Mouse (Mus musculus): ENCODE measurements at regions not wholly inside any gene's neighbourhood (a gene's known extent, or its start where the extent isn't known, plus 50 kb on each side); places are given as distances from the start of the nearest gene placed in this dataset.

GRCm38 (mm10) chr8:25389947-25390346 is 565.8 kb upstream of the Adam5 start:
- DNase-seq (ENCODE audit: low spot score), result no peak

GRCm38 (mm10) chr8:25389371-25389855 is 565.2 kb upstream of the Adam5 start:
- DNase-seq (ENCODE audit: low spot score), result peak; percentile 9

- peak; percentile 41 for DNase-seq (ENCODE audit: low spot score)
Observed at GRCm38 (mm10) chr8:25388811-25389210, 564.6 kb upstream of the Adam5 start.

- no peak for DNase-seq (ENCODE audit: low spot score)
Observed at GRCm38 (mm10) chr8:25385186-25385585, 561.0 kb upstream of the Adam5 start.

GRCm38 (mm10) chr8:25384591-25384990 is 560.4 kb upstream of the Adam5 start:
- DNase-seq (ENCODE audit: low spot score), result no peak

GRCm38 (mm10) chr8:25373276-25373675 is 549.1 kb upstream of the Adam5 start:
- no peak for DNase-seq (ENCODE audit: low spot score)

- DNase-seq (ENCODE audit: low spot score), result no peak
Observed at GRCm38 (mm10) chr8:25370947-25371346, 546.8 kb upstream of the Adam5 start.

GRCm38 (mm10) chr8:25369331-25369730 is 545.2 kb upstream of the Adam5 start:
- DNase-seq (ENCODE audit: low spot score), result no peak

- DNase-seq (ENCODE audit: low spot score), result peak; percentile 13
Observed at GRCm38 (mm10) chr8:25368561-25369091, 544.5 kb upstream of the Adam5 start.

- DNase-seq (ENCODE audit: low spot score), result no peak
Observed at GRCm38 (mm10) chr8:25367806-25368549, 543.8 kb upstream of the Adam5 start.

GRCm38 (mm10) chr8:25366181-25366580 is 542.0 kb upstream of the Adam5 start:
- DNase-seq (ENCODE audit: low spot score), result no peak

GRCm38 (mm10) chr8:25362656-25363055 is 538.5 kb upstream of the Adam5 start:
- no peak for DNase-seq (ENCODE audit: low spot score)

- DNase-seq (ENCODE audit: low spot score), result no peak
Observed at GRCm38 (mm10) chr8:25362146-25362545, 538.0 kb upstream of the Adam5 start.

- DNase-seq (ENCODE audit: low spot score), result no peak
Observed at GRCm38 (mm10) chr8:25361420-25361819, 537.3 kb upstream of the Adam5 start.

- DNase-seq (ENCODE audit: low spot score), result no peak
Observed at GRCm38 (mm10) chr8:25358539-25359165, 534.5 kb upstream of the Adam5 start.

GRCm38 (mm10) chr8:25353822-25354770 is 529.9 kb upstream of the Adam5 start:
- no peak for DNase-seq (ENCODE audit: low spot score)

- no peak for DNase-seq (ENCODE audit: low spot score)
Observed at GRCm38 (mm10) chr8:25353405-25353804, 529.2 kb upstream of the Adam5 start.

GRCm38 (mm10) chr8:25348003-25348683 is 524.0 kb upstream of the Adam5 start:
- no peak for DNase-seq (ENCODE audit: low spot score)

GRCm38 (mm10) chr8:25343160-25343602 is 519.0 kb upstream of the Adam5 start:
- DNase-seq (ENCODE audit: low spot score), result peak; percentile 5

GRCm38 (mm10) chr8:25342501-25342900 is 518.3 kb upstream of the Adam5 start:
- DNase-seq (ENCODE audit: low spot score), result no peak

- DNase-seq (ENCODE audit: low spot score), result no peak
Observed at GRCm38 (mm10) chr8:25341225-25341624, 517.1 kb upstream of the Adam5 start.

Data from testis, postnatal 14 days (tissue).